Mouse (Mus musculus): ENCODE data around the gene Dpp9.

DNA sequence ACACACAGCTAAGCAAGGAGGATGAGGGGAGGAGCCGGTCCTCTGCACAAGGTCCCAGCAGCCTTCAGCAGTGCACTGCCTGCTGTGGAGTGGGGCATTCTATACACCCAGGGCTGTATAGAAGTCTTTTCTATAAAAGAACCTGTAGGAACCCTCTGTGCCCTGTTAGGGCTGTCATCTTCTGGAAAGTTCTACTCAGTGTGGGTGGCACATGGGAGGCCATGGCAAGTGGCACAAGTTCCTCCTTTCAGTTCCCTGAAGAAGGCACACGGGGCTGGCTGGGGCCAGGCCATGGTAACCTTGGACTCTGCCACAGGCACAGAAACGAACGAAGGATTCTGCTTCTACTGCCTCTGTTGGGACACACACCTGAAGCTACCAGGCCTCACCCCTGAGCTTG is 46.3 kb upstream of the Dpp9 start:
- TF ChIP-seq CTCF (IDR thresholded peaks at IDR 0.05; ENCODE audit: borderline replicate concordance, control insufficient read depth, extremely low read depth, insufficient read depth, low read length, poor library complexity) (no peak), POLR2A (IDR thresholded peaks at IDR 0.05; ENCODE audit: control insufficient read depth, extremely low read depth, insufficient read depth, low read length, poor library complexity) (no peak)

Measured in thymus, adult 2 months (tissue).